Mouse (Mus musculus): ENCODE data around the gene Barhl1. TPM values are rescaled to one million over a fixed set of nuclear protein-coding genes. Genes with fewer than 3 reads are reported as not detected.

Barhl1 gene
- not detected in 2 replicates for polyA plus RNA-seq (2012; rRNA removed; ENCODE audit: low replicate concordance)

DNA sequence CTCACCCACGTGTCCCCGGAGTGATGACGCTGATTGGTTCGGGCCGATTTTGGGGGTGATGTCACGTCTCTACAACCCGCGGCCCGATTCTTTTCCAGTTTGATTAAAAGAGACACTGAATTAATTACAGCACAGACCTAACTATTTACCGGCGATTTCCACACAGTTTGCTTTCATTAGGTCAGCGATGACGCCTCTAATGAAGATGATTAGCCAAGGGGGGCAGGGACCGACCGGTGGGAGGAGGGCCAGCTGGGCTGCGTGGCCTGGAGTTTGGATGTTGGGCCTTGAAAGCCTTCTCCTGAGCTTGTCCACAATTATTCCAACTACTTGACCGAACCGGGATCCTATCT is at the start of gene Barhl1:
TSS of gene Barhl1 (minus strand) at position 156 of the 353 bp plus-strand sequence.

Other genes starting within 250 kb of the Barhl1 start
- 1.4 and 2.1 TPM in 2 replicates for gene Spaca9, start 216.9 kb downstream of the Barhl1 start, polyA plus RNA-seq (2012; rRNA removed; ENCODE audit: low replicate concordance)
- gene Ak8, start 216.5 kb downstream of the Barhl1 start, polyA plus RNA-seq (2012; rRNA removed; ENCODE audit: low replicate concordance): 0.53 and 0.72 TPM in 2 replicates
- gene Gtf3c4, start 76.3 kb downstream of the Barhl1 start, polyA plus RNA-seq (2012; rRNA removed; ENCODE audit: low replicate concordance): 5.4 and 17.4 TPM in 2 replicates
- 3.0 and 7.0 TPM in 2 replicates for gene Ddx31, start 76.3 kb downstream of the Barhl1 start, polyA plus RNA-seq (2012; rRNA removed; ENCODE audit: low replicate concordance)
- 0.48 TPM in 1 of 2 replicates, not detected in the other for gene Cfap77, start 138.4 kb upstream of the Barhl1 start, polyA plus RNA-seq (2012; rRNA removed; ENCODE audit: low replicate concordance)
- 7.0 and 8.0 TPM in 2 replicates for gene Ttf1, start 143.6 kb upstream of the Barhl1 start, polyA plus RNA-seq (2012; rRNA removed; ENCODE audit: low replicate concordance)
- 6.0 and 8.5 TPM in 2 replicates for gene Setx, start 207.5 kb upstream of the Barhl1 start, polyA plus RNA-seq (2012; rRNA removed; ENCODE audit: low replicate concordance)

Measured in subcutaneous adipose tissue, adult 2 months (tissue).